Mouse (Mus musculus): ENCODE measurements around the gene Gm7029. TPM values are rescaled to one million over a fixed set of nuclear protein-coding genes. Genes with fewer than 3 reads are reported as not detected.

Gene Gm7029
- polyA plus RNA-seq, 1 experiment: not detected

DNA sequence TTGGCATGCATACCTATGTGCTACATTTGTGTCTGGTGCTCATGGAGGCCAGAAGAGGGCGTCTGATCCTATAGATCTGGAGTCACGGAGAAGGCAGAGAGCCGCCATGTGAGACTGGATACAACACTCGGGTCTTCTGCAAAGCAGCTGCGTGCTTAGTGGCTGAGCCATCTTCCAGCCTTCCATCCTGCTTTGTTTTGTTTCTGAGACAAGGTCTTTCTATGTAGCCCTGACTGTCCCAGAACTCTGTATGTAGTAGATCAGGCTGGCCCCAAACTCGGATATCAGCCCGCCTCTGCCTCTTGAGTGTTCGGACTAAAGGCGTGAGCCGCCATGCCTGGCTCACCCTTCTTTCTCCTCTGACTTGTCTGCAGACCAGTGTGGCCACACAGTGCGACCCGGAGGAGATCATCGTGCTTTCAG lies 41.3 kb downstream of the Gm7029 start:
- H3K27ac ChIP-seq (replicated peaks; ENCODE audit: low read depth, low read length): no peak overlapping the region
- peaks cover 13% of the 10 kb centered on the region; the same call in 1 of the 2 replicates for H3K4me1 ChIP-seq (ENCODE audit: control insufficient read depth, insufficient read depth, insufficient read length, low read length)
- no peak overlapping the region for H3K4me3 ChIP-seq (ENCODE audit: insufficient read depth, low read depth, low read length)

DNA sequence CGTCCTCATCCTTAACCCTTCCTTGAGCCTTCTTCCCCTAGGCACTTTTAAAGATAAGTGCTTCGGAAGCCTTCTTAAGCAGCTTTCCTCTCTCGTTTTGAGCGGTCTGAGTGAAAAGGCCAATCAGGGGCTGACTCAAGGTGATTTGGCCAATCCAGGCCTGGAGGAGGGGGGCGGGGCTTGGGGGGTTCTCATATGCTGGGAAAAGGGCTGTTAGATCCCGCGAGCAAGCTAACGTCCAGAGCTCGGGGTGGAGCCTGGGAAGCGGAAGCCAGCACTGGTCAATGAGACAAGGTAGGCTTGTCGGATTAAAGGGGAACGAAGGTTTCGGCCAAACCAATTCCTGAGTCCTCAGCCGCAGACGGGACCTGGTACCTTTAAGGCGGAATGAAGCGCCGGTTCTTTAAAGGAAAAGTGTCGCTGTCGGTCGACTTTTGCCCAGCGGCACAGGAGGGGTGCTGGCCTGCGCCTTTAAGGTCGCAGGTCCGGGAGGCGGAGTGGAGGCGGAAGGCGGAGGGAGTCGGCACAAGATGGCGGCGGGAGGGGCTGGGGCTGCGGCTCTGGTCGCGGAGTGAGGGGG lies 42.1 kb downstream of the Gm7029 start, which contains the start of the genes Tapbp and Zbtb22:
TSS of gene Tapbp (plus strand) at position 229 of the 580 bp plus-strand sequence.
TSS of gene Zbtb22 (plus strand) at position 234 of the 580 bp plus-strand sequence.
- peak within 1 kb of the TSS; percentile 96 for H3K4me3 ChIP-seq (ENCODE audit: insufficient read depth, low read depth, low read length)
- peaks cover 10% of the 10 kb centered on the region; the same call in 1 of the 2 replicates for H3K4me1 ChIP-seq (ENCODE audit: control insufficient read depth, insufficient read depth, insufficient read length, low read length)
- no peak within 1 kb of the TSS for H3K27ac ChIP-seq (replicated peaks; ENCODE audit: low read depth, low read length)

DNA sequence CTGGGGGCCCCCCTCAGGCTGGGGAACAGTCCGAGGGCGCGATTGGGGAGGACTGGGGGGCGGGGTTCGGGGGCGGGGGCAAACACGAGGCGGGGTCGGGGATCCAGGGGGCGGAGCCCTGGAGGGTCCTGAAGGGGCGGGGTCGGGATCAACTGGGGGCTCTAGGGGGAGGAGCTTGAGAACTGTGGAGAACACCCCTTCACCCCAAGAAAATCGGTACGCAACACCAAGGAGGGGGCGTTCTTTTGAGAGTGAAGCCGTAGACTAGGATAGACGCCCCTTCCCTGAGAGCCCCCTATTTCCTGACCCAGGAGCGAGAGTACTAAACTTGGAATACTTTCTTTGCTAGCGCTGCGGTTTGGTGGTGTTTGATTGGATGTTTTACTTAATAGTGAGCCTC lies 42.7 kb downstream of the Gm7029 start:
- Histone ChIP-seq H3K4me3 (ENCODE audit: insufficient read depth, low read depth, low read length) (peak overlapping the region; percentile 96), H3K4me1 (ENCODE audit: control insufficient read depth, insufficient read depth, insufficient read length, low read length) (peaks cover 10% of the 10 kb centered on the region; the same call in 1 of the 2 replicates), H3K27ac (replicated peaks; ENCODE audit: low read depth, low read length) (no peak overlapping the region)

DNA sequence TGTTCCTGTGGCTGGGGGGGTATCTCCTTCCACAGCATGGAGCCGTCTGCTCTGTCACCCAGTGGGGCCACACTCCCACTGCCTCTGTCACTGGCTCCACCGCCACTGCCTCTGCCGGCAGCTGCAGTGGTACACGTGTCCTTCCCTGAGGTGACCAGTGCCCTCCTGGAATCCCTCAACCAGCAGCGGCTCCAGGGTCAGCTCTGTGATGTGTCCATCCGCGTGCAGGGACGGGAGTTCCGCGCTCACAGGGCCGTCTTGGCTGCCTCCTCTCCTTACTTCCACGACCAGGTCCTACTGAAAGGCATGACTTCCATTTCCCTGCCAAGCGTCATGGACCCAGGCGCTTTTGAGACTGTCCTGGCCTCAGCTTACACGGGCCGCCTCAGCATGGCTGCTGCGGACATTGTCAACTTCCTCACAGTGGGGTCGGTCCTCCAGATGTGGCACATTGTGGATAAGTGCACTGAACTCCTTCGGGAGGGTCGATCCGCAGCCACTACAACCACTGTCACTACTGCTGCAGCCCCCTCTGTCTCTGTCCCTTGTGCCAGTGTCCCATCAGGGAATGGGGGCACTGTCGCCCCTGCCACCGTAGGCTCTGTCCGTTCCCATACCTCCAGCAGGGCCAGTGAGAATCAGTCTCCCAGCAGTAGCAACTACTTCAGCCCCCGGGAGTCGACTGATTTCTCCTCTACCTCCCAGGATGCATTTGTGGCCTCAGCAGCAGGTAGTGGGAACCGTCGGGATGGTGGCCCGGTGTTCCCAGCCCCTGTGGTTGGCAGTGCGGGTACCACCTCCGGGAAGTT lies 43.4 kb downstream of the Gm7029 start:
- Histone ChIP-seq H3K4me3 (ENCODE audit: insufficient read depth, low read depth, low read length) (peak overlapping the region; percentile 96), H3K4me1 (ENCODE audit: control insufficient read depth, insufficient read depth, insufficient read length, low read length) (peaks cover 10% of the 10 kb centered on the region; the same call in 1 of the 2 replicates), H3K27ac (replicated peaks; ENCODE audit: low read depth, low read length) (no peak overlapping the region)

DNA sequence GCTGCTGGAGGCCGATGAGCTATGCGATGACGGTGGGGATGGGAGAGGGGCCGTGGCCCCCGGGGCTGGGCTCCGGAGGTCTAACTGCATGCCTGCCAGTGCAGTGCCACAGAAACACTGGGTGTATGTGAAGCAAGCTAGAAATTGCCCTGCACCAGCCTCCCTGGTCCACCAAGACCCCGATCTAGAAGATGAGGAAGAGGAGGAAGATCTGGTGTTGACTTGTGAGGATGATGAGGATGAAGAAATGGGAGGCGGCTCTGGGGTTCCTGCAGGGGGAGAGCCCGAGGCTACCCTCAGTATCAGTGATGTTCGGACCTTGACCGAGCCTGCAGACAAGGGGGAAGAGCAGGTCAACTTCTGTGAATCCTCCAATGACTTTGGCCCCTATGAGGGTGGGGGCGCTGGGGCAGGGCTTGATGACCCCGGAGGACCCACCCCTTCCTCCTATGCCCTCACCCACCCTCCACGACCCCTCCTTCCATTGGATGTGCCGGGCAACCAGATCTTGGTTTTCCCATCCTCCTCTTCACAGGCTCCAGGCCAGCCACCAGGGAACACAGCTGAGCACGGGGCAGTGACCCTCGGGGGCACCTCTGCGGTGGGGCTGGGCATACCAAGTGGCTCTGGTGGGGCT lies 44.1 kb downstream of the Gm7029 start:
- no peak overlapping the region for H3K27ac ChIP-seq (replicated peaks; ENCODE audit: low read depth, low read length)

DNA sequence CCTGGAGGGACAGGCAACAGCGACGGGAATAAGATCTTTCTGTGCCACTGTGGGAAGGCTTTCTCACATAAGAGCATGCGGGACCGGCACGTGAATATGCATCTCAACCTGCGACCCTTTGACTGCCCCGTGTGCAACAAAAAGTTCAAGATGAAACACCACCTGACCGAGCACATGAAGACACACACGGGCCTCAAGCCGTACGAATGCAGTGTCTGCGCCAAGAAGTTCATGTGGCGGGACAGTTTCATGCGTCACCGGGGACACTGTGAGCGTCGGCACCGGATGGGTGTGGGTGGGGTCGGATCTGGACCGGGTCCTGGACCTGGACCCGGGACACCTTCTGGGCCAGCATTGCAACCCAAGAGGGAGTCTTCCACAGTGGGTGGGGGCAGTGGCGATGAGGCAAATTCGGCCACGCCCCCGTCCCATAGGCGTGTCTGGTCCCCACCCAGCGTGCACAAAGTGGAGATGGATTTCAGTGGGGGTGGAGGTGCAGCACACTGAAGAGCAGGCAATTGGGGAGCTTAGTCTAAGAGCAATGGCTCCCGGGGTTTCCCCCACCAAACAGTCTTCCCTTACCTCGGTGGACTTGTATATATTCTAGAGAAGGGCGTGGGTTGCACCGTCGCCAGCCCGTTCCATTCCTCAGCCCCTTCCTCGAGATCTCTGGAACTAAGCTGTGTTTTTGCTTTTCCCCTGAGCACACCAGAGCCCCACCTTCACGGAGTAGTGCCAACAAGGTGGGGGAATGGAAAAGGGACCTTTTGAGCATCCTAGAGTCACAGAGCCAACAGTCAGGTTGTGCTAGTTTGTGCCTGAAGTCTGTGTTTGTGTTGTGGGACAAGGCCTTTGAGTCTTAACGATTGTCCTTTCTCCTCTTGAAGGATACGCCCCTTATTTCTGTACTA lies 44.9 kb downstream of the Gm7029 start:
- peaks cover 10% of the 10 kb centered on the region; the same call in 1 of the 2 replicates for H3K4me1 ChIP-seq (ENCODE audit: control insufficient read depth, insufficient read depth, insufficient read length, low read length)
- H3K27ac ChIP-seq (replicated peaks; ENCODE audit: low read depth, low read length): peak overlapping the region; percentile 85
- peak overlapping the region; percentile 96 for H3K4me3 ChIP-seq (ENCODE audit: insufficient read depth, low read depth, low read length)

More for the DNA sequence above, 44.1 kb downstream of the Gm7029 start:
- Histone ChIP-seq H3K4me3 (ENCODE audit: insufficient read depth, low read depth, low read length) (peak overlapping the region; percentile 96; the same call in 1 of the 2 replicates), H3K4me1 (ENCODE audit: control insufficient read depth, insufficient read depth, insufficient read length, low read length) (peaks cover 10% of the 10 kb centered on the region; the same call in 1 of the 2 replicates)

DNA sequence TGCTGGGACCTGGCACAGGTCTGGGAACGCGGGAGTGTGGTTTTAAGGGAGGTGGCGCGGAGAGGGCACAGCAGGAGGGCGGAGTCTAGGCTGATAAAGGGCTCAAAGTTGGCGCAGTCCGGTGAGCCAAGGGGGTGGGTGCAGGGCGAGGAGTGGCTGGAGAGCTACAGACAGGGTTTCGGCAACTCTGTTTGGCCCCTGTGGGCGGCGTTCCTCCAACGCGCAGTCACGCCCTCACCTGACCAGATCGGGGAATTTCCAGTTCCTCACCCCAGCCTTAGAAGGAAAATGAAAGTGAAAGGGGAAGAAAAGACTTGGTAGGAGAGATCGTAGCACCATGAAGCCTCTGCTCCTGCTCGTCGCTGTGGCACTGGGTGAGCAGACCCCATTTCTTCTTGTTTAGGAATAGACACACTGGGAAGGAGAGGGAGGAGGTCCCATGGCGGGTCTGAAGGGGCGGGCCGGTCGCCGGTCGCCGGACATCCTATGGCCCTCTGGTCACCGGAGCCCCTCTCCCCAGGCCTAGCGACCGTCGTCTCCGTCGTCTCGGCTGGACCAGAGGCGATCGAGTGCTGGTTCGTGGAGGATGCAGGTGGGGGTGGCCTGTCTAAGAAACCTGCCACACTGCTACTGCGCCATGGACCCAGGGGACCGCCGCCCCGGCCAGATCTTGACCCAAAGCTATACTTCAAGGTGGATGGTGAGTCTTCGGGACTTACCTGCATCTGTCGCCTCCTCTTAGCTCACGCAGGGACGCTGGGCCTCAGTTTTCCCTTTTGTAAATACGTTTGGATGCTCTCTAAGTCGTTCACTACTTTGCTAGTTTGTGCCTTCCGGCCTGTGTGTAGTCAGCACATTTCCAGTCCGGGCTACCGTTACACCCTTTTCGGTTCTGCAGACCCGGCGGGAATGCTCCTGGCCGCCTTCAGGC lies 46.0 kb downstream of the Gm7029 start:
- peak overlapping the region; percentile 85 for H3K27ac ChIP-seq (replicated peaks; ENCODE audit: low read depth, low read length)
- peaks cover 10% of the 10 kb centered on the region; the same call in 1 of the 2 replicates for H3K4me1 ChIP-seq (ENCODE audit: control insufficient read depth, insufficient read depth, insufficient read length, low read length)
- peak overlapping the region; percentile 96 for H3K4me3 ChIP-seq (ENCODE audit: insufficient read depth, low read depth, low read length)

DNA sequence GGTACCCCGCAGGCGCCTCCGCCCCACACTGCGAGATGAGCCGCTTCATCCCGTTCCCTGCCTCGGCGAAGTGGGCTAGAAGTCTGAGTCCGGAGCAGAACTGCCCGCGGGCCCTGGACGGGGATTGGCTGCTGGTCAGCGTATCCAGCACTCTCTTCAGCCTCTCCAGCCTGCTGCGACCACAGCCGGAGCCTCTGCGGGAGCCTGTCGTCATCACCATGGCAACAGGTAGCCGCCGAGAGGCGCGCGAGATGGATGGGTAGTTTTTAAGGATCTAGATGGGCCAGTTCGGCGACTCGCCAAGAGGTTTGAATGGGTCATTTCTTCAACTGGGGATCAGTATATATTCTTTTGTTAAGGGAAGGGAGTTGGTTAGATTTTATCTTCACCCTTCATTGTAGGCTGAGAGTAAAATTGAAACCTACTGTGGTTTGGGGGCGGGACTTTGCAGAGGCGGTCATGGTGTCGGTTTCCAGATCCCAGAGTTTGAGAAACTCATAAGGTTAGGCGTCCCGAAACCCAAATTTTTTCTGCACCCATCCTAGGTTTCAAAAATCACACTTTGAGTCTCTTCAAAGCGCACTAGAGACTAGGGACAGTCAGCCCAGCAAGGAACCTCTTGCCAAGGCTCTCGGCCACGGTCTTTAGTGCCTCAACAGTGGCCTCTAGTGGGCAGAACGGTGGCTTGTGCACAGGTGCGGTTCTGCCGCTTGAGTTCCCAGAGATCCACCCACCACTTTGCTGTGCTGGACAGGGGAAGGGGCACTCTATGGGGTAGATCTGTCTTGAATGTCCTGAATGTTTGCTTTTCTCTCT lies 46.9 kb downstream of the Gm7029 start:
- H3K27ac ChIP-seq (replicated peaks; ENCODE audit: low read depth, low read length): peak overlapping the region; percentile 85
- H3K4me3 ChIP-seq (ENCODE audit: insufficient read depth, low read depth, low read length): peak overlapping the region; percentile 96
- H3K4me1 ChIP-seq (ENCODE audit: control insufficient read depth, insufficient read depth, insufficient read length, low read length): peaks cover 10% of the 10 kb centered on the region; the same call in 1 of the 2 replicates

DNA sequence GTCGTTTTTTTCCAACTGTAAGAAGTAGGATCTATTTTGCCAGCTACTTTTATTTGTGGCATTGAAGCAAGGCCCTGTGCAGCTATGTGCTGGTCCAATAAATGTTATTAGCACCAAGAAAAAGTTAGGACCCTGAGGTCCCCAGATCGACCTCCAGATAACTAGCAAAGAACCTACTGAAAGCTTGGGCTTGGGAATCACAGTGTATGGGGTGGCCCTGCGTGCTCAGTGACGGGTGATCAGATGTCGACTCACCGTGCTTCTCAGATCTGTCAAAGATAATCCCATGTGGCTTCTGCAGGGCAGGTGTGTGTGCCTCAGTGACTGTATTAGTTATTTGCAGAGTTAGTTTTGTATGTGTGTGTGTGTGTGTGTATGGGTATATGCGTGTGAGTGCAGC lies 47.7 kb downstream of the Gm7029 start:
- no peak overlapping the region for H3K27ac ChIP-seq (replicated peaks; ENCODE audit: low read depth, low read length)
- peaks cover 10% of the 10 kb centered on the region; the same call in 1 of the 2 replicates for H3K4me1 ChIP-seq (ENCODE audit: control insufficient read depth, insufficient read depth, insufficient read length, low read length)
- H3K4me3 ChIP-seq (ENCODE audit: insufficient read depth, low read depth, low read length): no peak overlapping the region

Other genes starting within 250 kb of the Gm7029 start
- gene Zfp414, start 244.7 kb upstream of the Gm7029 start, polyA plus RNA-seq (2012; ENCODE audit: insufficient read depth, insufficient read length, missing spikeins): 13.6 and 15.9 TPM in 2 replicates
- gene Pram1, start 235.8 kb upstream of the Gm7029 start, polyA plus RNA-seq (2012; ENCODE audit: insufficient read depth, insufficient read length, missing spikeins): 0.59 TPM in 1 of 2 replicates, not detected in the other
- 130 and 183 TPM in 2 replicates for gene Hnrnpm, start 187.0 kb upstream of the Gm7029 start, polyA plus RNA-seq (2012; ENCODE audit: insufficient read depth, insufficient read length, missing spikeins)
- 132 and 147 TPM in 2 replicates for gene March2, start 155.2 kb upstream of the Gm7029 start, polyA plus RNA-seq (2012; ENCODE audit: insufficient read depth, insufficient read length, missing spikeins)
- 73.4 and 85.4 TPM in 2 replicates for gene Rab11b, start 113.3 kb upstream of the Gm7029 start, polyA plus RNA-seq (2012; ENCODE audit: insufficient read depth, insufficient read length, missing spikeins)
- 243 and 355 TPM in 2 replicates for gene Angptl4, start 92.0 kb upstream of the Gm7029 start, polyA plus RNA-seq (2012; ENCODE audit: insufficient read depth, insufficient read length, missing spikeins)
- gene Kank3, start 63.3 kb upstream of the Gm7029 start, polyA plus RNA-seq (2012; ENCODE audit: insufficient read depth, insufficient read length, missing spikeins): 16.2 and 37.3 TPM in 2 replicates
- gene Rps28, start 49.3 kb upstream of the Gm7029 start, polyA plus RNA-seq (2012; ENCODE audit: insufficient read depth, insufficient read length, missing spikeins): 587 and 667 TPM in 2 replicates
- 1,002 and 1,055 TPM in 2 replicates for gene Ndufa7, start 49.3 kb upstream of the Gm7029 start, polyA plus RNA-seq (2012; ENCODE audit: insufficient read depth, insufficient read length, missing spikeins)
- 21.6 and 25.3 TPM in 2 replicates for gene Cd320, start 30.7 kb upstream of the Gm7029 start, polyA plus RNA-seq (2012; ENCODE audit: insufficient read depth, insufficient read length, missing spikeins)
- not detected in 2 replicates for gene Kifc1, start 16.8 kb downstream of the Gm7029 start, polyA plus RNA-seq (2012; ENCODE audit: insufficient read depth, insufficient read length, missing spikeins)
- not detected in 2 replicates for gene Platr17, start 31.3 kb downstream of the Gm7029 start, polyA plus RNA-seq (2012; ENCODE audit: insufficient read depth, insufficient read length, missing spikeins)
- 13.6 and 26.9 TPM in 2 replicates for gene Daxx, start 35.6 kb downstream of the Gm7029 start, polyA plus RNA-seq (2012; ENCODE audit: insufficient read depth, insufficient read length, missing spikeins)
- gene Tapbp, start 42.1 kb downstream of the Gm7029 start, polyA plus RNA-seq (2012; ENCODE audit: insufficient read depth, insufficient read length, missing spikeins): 75.7 and 99.3 TPM in 2 replicates
- 9.5 and 11.1 TPM in 2 replicates for gene Zbtb22, start 42.1 kb downstream of the Gm7029 start, polyA plus RNA-seq (2012; ENCODE audit: insufficient read depth, insufficient read length, missing spikeins)
- gene Rgl2, start 55.7 kb downstream of the Gm7029 start, polyA plus RNA-seq (2012; ENCODE audit: insufficient read depth, insufficient read length, missing spikeins): 16.4 and 20.2 TPM in 2 replicates
- gene Pfdn6, start 66.5 kb downstream of the Gm7029 start, polyA plus RNA-seq (2012; ENCODE audit: insufficient read depth, insufficient read length, missing spikeins): 83.2 and 131 TPM in 2 replicates
- gene Wdr46, start 66.8 kb downstream of the Gm7029 start, polyA plus RNA-seq (2012; ENCODE audit: insufficient read depth, insufficient read length, missing spikeins): 6.6 and 10.1 TPM in 2 replicates
- gene B3galt4, start 77.7 kb downstream of the Gm7029 start, polyA plus RNA-seq (2012; ENCODE audit: insufficient read depth, insufficient read length, missing spikeins): 2.2 and 2.4 TPM in 2 replicates
- 23.9 and 29.3 TPM in 2 replicates for gene Vps52, start 82.0 kb downstream of the Gm7029 start, polyA plus RNA-seq (2012; ENCODE audit: insufficient read depth, insufficient read length, missing spikeins)
- 635 and 763 TPM in 2 replicates for gene Rps18, start 82.2 kb downstream of the Gm7029 start, polyA plus RNA-seq (2012; ENCODE audit: insufficient read depth, insufficient read length, missing spikeins)
- gene H2-K1, start 126.5 kb downstream of the Gm7029 start, polyA plus RNA-seq (2012; ENCODE audit: insufficient read depth, insufficient read length, missing spikeins): 394 and 673 TPM in 2 replicates
- gene Ring1, start 150.8 kb downstream of the Gm7029 start, polyA plus RNA-seq (2012; ENCODE audit: insufficient read depth, insufficient read length, missing spikeins): 10.2 and 10.3 TPM in 2 replicates
- 214 and 236 TPM in 2 replicates for gene H2-Ke6, start 154.2 kb downstream of the Gm7029 start, polyA plus RNA-seq (2012; ENCODE audit: insufficient read depth, insufficient read length, missing spikeins)
- 40.0 and 44.7 TPM in 2 replicates for gene Slc39a7, start 157.8 kb downstream of the Gm7029 start, polyA plus RNA-seq (2012; ENCODE audit: insufficient read depth, insufficient read length, missing spikeins)
- 23.6 and 38.7 TPM in 2 replicates for gene Rxrb, start 158.0 kb downstream of the Gm7029 start, polyA plus RNA-seq (2012; ENCODE audit: insufficient read depth, insufficient read length, missing spikeins)
- gene Col11a2, start 165.6 kb downstream of the Gm7029 start, polyA plus RNA-seq (2012; ENCODE audit: insufficient read depth, insufficient read length, missing spikeins): 0.38 and 1.0 TPM in 2 replicates
- gene H2-Oa, start 218.5 kb downstream of the Gm7029 start, polyA plus RNA-seq (2012; ENCODE audit: insufficient read depth, insufficient read length, missing spikeins): not detected in 2 replicates
- gene H2-DMa, start 245.7 kb downstream of the Gm7029 start, polyA plus RNA-seq (2012; ENCODE audit: insufficient read depth, insufficient read length, missing spikeins): 6.9 and 10.5 TPM in 2 replicates
- gene Brd2, start 248.8 kb downstream of the Gm7029 start, polyA plus RNA-seq (2012; ENCODE audit: insufficient read depth, insufficient read length, missing spikeins): 82.7 and 86.3 TPM in 2 replicates